Mouse (Mus musculus) regulatory T cell (primary cell): Measurements from ENCODE around the gene Kif28.
"Not testable (repeated sequence)": the region's sequence is repeated elsewhere in the genome, so short reads cannot be mapped to it uniquely, and the experiment has no call there.

Experiments used
- in situ Hi-C: fragments of 300-600 bp; cut with MboI, MseI; formaldehyde crosslinking; loops from one replicate; pipeline ENCODE4 v1.15.1; 2025; ENCODE audit warnings: high pct_unique_total_duplicates

The Kif28 gene

GRCm38 (mm10) chr1:179745171-179745570, at the start of gene Kif28:
TSS of gene Kif28 (minus strand) at chr1:179745271.
- in situ Hi-C loops = no loop called here

- in situ Hi-C loops = no loop called here
Observed at GRCm38 (mm10) chr1:179787281-179787680, 42.2 kb upstream of the Kif28 start.

GRCm38 (mm10) chr1:179785502-179785901, 40.4 kb upstream of the Kif28 start:
- in situ Hi-C loops = no loop called here

GRCm38 (mm10) chr1:179784098-179784497, 39.0 kb upstream of the Kif28 start:
- in situ Hi-C loops = no loop called here

- in situ Hi-C loops = loop anchor here (10.0 kb wide), 1 partner anchor 1348 kb away; no protein-coding TSS in a partner anchor
Observed at GRCm38 (mm10) chr1:179776831-179777230, 31.8 kb upstream of the Kif28 start.

GRCm38 (mm10) chr1:179760553-179760952, 15.5 kb upstream of the Kif28 start:
- in situ Hi-C loops = no loop called here

GRCm38 (mm10) chr1:179760086-179760485, 15.0 kb upstream of the Kif28 start:
- in situ Hi-C loops = no loop called here

DNA sequence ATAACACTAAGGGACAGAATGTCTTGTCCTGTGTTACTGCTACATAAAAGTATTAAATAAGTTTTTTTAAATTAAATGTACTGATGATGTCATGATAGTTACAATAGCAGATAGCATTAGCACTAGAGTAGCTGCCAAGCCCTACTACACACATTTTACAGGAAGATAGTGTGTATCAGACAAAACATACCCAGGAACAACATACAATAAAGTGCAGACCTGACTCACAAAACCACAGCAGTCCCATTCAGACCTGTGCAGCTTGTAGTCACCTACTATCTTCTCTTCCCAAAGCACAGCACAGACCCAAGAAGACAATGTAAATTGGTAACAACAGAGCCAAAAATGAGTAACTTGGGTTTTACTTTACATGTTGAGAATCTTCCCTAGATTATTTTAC, 11.4 kb upstream of the Kif28 start:
- in situ Hi-C loops = loop anchor here (5.0 kb wide), 1 partner anchor 36 kb away; no protein-coding TSS in a partner anchor

GRCm38 (mm10) chr1:179753006-179753405, 7.9 kb upstream of the Kif28 start:
- in situ Hi-C loops = no loop called here

DNA sequence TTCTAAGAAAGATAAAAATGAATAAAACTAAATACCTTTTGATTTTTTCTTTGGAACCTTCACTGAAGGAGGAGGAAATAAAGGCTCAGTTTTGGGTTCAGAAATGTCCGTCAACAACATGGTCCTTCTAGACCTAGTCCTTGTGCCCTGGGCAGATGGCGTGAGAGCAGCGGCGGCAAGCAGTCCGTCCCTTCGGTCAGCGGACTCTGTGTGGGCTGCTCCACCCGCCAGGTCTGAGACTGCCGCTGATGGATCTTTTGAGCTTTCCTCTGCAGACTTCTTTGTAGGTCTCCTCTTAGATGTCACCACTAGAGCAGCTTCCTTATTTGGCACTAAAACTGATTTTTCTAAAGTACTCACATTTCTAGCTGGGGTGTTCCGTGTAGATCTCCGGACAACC, 7.2 kb upstream of the Kif28 start:
- in situ Hi-C loops = no loop called here

- in situ Hi-C loops = no loop called here
Observed at GRCm38 (mm10) chr1:179743593-179744193, 1.4 kb downstream of the Kif28 start.

DNA sequence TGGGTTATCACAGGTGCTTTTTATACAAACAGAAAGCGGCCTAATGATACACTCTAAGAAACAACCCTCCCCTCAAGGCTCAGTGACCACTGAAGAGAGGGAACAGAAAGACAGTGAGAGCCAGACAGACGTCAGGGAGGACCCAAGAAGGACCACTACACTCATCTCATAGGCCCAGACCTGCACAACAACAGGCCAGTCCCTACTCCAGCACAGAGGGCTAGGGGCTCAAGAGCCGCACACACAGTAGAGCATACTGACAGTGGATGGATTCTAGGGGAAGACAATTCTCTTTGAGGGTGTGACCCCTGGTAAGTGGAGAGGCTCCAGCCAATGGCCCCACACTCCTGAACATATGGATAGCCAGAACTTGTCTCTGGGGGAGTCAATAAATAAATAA, 8.6 kb downstream of the Kif28 start:
- in situ Hi-C loops = no loop called here

GRCm38 (mm10) chr1:179734500-179735474, 10.3 kb downstream of the Kif28 start:
- in situ Hi-C loops = no loop called here

DNA sequence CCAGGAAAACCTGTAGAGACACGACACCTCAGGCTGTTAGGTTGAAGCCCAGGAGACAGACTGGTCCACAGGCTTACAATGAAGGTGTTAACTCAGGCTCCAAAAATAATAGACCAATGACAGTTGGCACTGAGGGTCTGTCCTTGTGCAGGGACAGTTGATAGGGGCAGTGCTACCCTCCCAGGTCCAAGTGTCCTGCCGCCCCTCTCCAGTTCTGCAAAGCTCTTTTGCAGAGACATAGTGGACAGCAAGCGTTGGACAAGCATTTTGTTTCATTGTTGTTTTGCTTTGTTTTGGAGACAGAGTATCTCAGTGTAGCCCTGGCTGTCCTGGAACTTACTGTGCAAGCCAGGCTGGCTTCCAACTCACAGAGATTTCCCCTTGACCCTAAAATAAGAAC, 13.7 kb downstream of the Kif28 start:
- in situ Hi-C loops = no loop called here

DNA sequence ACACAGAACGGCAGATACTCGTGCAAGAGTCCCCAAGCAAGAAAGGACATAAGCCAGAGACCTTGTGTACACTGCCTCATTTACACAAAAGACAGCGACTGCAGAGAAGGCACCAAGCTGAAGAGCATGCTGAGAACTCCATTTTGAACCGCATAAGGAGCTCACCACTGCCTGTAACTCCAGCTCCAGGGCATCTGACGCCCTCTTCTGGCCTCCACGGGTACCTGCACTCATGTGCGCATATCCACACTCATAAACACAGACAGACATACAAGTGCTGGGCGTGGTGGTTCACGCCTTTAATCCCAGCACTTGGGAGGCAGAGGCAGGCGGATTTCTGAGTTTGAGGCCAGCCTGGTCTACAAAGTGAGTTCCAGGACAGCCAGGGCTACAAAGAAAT, 16.4 kb downstream of the Kif28 start:
- in situ Hi-C loops = no loop called here

GRCm38 (mm10) chr1:179722811-179723469, 22.1 kb downstream of the Kif28 start:
- in situ Hi-C loops = no loop called here

DNA sequence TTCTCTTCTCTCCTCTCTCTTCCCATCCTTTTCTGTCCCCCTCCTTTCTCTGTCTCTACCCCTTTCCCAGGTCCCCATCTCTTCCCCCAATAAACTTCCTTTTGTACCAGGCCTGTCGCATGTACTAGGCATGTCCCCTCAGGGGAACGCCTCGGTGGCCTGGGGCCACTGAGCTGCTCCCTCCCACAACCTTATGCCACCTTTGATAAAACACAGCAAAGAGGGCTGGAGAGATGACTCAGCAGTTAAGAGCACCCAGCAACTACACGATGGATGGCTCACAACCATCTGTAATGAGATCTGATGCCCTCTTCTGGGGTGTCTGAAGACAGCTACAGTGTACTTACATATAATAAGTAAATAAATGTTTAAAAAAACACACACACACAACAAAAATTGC, 29.3 kb downstream of the Kif28 start:
- in situ Hi-C loops = no loop called here

DNA sequence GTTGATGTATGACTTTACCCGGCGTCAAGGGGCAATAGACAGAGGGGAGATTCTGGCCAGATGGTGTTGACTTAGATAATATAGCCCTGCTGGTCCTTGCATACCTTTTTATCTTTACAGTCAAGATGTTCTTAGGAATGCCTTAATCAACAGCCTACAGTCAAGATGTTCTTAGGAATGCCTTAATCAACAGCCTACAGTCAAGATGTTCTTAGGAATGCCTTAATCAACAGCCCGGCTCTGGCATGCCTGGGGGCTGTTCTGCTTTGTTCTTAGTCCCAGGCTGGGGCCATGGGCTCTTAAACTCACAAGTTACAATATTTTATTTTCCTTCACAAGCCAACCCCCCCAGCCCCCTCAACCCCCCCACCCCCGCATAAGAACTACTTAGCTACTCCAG, 29.8 kb downstream of the Kif28 start:
- in situ Hi-C loops = not testable (repeated sequence)

DNA sequence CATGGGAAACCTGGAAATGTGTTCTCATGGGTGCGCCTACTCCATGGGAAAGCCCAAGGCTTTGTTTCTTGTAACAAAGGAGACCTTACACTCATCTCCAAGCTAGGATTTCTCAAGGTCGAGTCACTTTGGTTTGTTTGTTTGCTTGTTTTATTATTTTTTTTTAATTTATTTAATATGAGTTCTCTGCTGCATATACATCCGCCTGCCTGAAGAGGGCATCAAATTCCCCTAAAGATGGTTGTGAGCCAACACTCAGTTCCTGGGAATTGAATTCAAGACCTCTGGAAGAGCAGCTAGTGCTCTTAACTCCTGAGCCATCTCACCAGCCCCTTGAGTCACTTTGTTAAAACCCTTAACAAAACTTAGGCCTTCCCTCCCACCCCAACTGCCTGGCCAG, 31.7 kb downstream of the Kif28 start:
- in situ Hi-C loops = no loop called here

GRCm38 (mm10) chr1:179712658-179713057, 32.4 kb downstream of the Kif28 start:
- in situ Hi-C loops = no loop called here

DNA sequence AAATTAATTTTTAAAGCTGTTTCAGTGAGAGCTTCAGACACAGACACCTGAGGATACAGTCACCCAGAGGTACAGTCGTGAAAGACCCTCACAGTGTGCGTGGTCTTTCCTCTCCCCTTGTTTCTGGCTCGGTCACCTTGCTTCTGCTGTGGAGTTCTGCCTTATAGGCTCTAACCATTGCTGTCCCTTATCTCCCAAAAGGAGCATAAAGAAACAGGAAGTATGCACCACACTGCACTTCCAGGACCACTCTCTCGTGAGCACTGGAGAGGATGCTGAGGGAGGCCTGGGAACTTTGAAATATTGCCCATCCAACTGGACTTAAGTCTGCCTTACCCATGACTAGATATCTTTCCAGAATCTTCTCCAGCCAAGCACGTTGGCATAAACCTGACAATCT, 34.3 kb downstream of the Kif28 start:
- in situ Hi-C loops = no loop called here

GRCm38 (mm10) chr1:179709390-179709789, 35.7 kb downstream of the Kif28 start:
- in situ Hi-C loops = no loop called here
